Mouse (Mus musculus) myocyte (in vitro differentiated cells): Measurements from ENCODE around the gene Rassf2.

Source experiments
- MAX ChIP-seq: IDR thresholded peaks from one replicate; pipeline ENCODE4 v1.6.1; 2011; ENCODE audit warnings: low read depth, mild to moderate bottlenecking, control low read depth
- POLR2A ChIP-seq: IDR thresholded peaks from one replicate; pipeline ENCODE4 v1.6.1; 2011; ENCODE audit warnings: low read depth, mild to moderate bottlenecking, control low read depth, moderate library complexity; ENCODE audit not compliant: insufficient read length
- TCF12 ChIP-seq: IDR thresholded peaks from one replicate; pipeline ENCODE4 v1.6.1; 2011; ENCODE audit warnings: mild to moderate bottlenecking, control low read depth; ENCODE audit not compliant: poor library complexity, insufficient read depth, severe bottlenecking

DNA sequence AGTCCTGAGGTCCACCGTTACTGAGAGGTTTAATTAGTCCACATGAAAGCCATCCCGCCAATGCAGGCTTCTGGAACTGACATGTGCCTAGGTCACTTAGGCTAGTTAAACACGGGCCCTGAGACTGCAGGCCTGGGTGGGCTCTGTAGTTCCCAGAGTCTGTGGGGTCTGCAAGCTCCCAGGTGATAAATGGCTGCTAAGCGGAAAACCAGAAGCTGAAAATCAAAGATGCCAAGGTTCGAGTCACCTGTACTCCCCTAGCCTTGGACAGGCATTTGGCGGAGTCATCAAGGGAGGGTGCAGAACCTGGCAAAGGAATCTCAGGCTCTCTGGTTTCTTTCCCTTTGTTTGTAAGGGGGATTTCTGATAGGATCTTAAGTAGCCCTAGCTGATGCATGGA lies 88.6 kb downstream of the Rassf2 start:
- TF ChIP-seq POLR2A (no peak), TCF12 (no peak), MAX (no peak)
